Mouse (Mus musculus): Measurements from ENCODE around the gene Prorsd1.
"Not testable (repeated sequence)": the region's sequence is repeated elsewhere in the genome, so short reads cannot be mapped to it uniquely, and the experiment has no call there.

Prorsd1 gene

GRCm38 (mm10) chr11:29514682-29515412 lies at the start of gene Prorsd1:
Gene Prorsd1, minus strand, starts transcription at chr11:29515033.
- DNase-seq (ENCODE audit: low read depth, low spot score): peak; percentile 93

GRCm38 (mm10) chr11:29563406-29563805 lies 48.6 kb upstream of the Prorsd1 start:
- DNase-seq (ENCODE audit: low read depth, low spot score): no peak

DNA sequence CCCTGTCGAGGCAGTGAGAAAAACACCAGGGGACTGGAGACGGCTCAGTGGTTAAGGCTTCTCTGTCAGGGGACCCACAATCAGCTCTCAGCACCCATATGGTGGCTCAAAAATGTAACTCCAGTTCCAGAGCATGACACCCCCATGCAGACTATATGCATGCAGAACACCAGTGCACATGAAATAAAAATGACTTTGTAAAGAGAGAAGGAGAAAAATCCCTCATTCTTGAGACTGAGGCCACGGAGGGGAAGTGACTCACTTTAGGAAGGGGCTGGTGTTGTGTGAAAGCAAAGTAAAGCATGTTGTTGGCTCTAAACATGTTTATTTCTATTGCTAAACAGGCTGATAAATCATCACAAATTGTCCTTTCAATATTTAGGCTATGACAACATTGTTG lies 46.2 kb upstream of the Prorsd1 start:
- no peak for DNase-seq (ENCODE audit: low read depth, low spot score)

- DNase-seq (ENCODE audit: low read depth, low spot score): no peak
Observed at GRCm38 (mm10) chr11:29560452-29560851, 45.6 kb upstream of the Prorsd1 start.

DNA sequence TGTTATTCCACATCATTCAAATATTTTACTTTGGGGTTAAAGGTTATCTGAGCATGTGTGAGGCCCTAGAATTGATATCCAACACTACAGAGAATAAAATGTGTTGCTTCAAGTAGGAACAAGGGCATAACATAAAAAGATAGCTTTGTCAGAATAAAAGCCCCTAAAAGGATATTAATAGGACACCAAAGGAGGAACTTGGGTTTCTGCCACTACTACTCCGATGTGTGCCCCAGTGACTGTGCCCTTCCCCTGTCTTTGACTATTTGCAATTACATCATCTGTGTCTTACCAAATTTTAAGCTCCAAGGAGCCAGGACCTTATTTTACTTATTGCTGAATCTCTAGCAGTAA lies 34.6 kb upstream of the Prorsd1 start:
- no peak for DNase-seq (ENCODE audit: low read depth, low spot score)

GRCm38 (mm10) chr11:29548504-29549424 lies 33.9 kb upstream of the Prorsd1 start:
- peak; percentile 29 for DNase-seq (ENCODE audit: low read depth, low spot score)

DNA sequence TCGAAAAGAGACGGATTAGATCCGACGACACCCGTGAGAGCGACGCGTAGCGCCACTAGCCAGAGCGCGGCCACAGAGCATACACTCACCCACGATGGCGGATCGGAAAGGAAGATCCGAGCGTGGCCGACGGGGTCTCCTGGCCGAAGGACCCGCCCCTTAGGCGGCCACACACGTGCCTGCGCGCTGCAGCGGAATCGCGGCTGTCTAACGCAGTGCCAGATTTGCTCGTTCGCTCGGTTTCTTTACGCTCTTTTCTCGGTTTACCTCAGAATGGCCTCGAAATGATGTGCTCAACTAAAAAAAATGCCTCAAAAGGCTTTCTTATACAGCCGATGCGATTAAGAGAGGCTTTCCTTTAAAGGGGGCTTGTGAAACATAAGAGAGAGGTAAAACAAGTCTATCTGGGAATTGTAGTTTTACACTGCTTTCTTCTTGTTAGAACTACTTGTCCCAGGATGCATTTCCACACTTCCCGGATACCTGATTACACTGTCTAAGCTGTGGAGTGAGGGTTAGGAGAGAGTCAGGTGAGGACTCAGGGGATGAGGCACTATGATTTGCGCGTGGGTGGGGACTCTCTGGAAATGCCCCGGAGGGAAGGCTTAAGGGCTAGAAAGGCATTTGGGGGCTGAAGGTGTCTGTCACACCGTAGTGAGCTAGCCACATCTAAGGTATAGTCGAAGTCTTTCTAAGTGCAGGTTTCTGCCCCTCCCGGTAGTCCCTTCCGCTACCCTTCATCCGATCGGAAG lies 33.1 kb upstream of the Prorsd1 start, which contains the start of the genes Clhc1 and Rps27a:
Gene Clhc1, plus strand, starts transcription at position 199 of the 752 bp plus-strand sequence.
Gene Rps27a, minus strand, starts transcription at position 358 of the 752 bp plus-strand sequence.
- DNase-seq (ENCODE audit: low read depth, low spot score): peak; percentile 97

DNA sequence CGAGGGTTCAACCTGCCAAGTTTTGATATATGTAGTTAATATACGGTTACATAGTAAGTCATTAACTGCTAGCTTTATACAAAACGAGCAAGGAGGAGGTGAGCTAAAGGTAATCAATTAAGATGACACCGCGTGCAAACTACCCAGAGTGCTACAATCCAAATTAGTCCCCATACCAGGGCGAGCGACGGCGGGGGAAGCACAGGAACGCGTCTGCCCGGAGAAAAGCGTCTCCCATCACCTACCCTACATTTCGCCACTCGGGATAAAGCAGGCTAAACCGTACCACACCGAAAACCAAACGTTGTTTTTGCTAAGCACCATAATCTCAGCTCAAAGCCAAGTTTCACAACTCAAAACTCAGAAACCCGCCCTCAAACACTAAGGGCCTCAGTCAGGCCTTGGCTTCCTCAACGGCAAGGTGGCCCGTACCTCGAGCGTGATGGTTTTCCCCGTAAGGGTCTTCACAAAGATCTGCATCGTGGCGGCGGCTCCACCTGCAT lies 32.5 kb upstream of the Prorsd1 start:
- no peak for DNase-seq (ENCODE audit: low read depth, low spot score)

DNA sequence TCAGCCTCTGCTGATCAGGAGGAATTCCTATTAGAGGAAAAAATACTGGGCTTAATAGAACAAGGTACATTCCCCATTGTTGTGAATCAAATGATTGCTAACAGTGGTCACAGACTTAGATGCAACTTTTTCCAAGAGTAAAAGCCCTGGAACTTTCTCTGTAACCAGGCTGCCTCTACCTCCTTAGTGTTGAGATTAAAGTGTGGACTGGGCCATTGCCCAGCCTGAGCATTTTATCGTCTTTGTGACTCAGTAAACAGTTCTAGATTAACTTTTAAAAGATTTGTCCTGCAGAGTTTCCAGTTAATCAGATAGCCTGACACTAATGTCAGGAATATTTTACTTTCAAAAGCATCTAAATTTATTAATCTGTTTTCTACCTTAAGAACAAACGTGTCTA lies 31.9 kb upstream of the Prorsd1 start:
- DNase-seq (ENCODE audit: low read depth, low spot score): no peak

GRCm38 (mm10) chr11:29546297-29546696 lies 31.5 kb upstream of the Prorsd1 start:
- not testable (repeated sequence) for DNase-seq (ENCODE audit: low read depth, low spot score)

DNA sequence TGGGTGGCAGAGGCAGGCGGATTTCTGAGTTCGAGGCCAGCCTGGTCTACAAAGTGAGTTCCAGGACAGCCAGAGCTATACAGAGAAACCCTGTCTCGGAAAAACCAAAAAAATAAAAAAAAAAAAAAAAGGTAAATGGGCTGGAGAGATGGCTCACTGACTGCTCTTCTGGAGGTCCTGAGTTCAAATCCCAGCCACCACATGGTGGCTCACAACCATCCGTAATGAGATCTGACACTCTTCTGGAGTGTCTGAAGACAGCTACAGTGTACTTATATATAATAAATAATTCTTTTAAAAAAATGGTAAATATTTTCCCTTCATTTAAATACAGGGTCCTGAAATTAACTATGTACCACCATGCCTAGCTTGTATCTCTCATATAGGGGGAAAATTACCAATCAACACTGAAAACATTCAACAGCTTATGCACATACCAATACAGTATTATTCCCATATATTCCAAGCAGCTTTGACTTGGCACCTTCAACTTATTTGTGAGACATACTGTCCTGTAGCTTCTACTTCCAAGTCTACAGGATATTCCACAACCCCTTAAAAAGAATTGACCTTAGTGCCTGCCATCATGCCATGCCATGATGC lies 30.4 kb upstream of the Prorsd1 start:
- DNase-seq (ENCODE audit: low read depth, low spot score): not testable (repeated sequence)

DNA sequence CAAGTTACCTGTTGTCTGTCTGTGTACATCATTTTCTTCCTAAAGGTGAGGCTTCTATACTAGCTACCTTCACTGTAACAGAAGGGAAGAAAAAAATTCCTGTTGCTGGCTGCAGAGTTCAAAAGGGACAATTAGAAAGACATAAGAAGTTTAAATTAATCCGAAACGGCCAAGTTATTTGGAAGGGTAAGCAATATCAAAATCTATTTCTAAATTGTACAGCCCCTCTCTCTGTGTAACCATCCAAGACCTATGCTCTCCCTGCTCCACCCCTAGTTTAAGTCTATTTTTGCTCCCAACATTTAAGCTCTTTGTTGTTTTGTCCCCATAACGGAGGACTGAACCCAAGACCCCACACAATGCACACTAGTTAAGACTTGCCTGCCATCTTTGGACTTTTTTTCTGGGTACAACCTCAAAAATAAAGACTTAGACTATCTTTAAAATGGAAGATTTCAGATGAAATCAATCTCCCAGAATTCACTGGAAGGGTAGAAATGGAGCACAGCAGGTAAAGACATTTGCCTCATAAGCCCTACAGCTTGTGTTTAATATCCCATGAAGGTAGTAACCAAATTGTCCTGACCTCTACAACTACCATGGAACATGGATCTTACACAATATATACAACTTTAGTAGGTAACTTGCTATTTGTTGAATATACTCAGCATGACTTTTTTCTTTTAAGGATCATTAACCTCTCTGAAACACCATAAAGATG lies 29.6 kb upstream of the Prorsd1 start:
- no peak for DNase-seq (ENCODE audit: low read depth, low spot score)

DNA sequence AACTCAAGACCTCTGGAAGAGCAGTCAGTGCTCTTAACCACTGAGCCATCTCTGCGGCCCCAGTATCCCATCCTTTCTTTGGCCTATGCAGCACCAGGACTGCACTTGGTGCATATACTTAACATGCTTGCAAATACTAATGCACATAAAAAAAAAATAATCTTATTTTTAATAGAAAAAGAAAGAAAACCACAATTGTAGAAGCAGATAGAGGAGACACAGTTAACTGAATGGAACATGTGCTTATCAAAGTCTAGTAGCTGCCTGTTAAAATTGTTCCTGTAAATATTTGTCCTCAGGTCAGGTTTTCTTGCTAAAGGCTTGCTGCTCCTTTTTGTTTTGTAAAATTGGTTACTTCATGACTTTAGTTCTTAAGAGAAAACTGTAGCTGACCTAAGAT lies 23.4 kb upstream of the Prorsd1 start:
- DNase-seq (ENCODE audit: low read depth, low spot score): no peak

DNA sequence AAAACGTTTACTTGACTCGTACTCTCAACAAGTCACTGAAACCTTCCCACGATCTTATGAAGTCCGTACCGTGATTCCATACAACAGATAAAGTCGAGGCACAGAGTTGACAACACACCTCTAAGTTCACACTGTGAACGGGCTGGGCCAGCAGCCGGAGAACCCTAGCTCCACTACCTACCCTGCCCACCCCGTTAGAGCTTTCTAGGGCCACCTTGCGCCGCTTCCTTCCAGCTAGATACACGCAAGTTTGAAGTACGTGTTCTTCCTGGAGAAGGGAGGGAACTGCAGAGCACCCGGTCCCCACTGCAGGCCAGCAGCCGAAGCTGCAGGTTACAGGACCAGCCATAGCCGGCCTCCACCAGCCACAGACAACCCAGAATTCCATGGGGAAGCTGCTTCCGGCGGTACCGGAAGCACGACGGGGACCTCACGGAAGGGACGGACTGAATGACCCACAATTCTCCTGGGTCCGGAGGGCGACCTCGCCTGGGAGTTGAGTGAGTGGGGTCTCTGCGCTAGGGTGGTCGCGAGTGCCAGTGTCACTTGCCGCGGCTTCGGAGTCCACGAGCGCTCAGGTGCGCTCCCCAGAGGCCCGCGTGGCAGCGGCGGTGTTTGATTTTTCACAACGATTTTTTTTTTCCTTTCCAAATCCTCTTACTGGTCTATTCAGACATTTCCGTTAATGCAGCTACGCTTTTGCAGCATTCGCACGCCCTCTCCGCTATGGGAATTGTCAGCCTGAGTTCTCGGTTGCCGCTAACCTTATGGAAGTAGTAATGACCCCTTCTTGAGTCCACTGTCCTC lies 11.4 kb upstream of the Prorsd1 start, which contains the start of gene Mtif2:
Gene Mtif2, plus strand, starts transcription at position 421 of the 807 bp plus-strand sequence.
- DNase-seq (ENCODE audit: low read depth, low spot score): peak; percentile 95

- DNase-seq (ENCODE audit: low read depth, low spot score): peak; percentile 9
Observed at GRCm38 (mm10) chr11:29514325-29514681, 530 bp downstream of the Prorsd1 start.

GRCm38 (mm10) chr11:29512818-29513535 lies 1.9 kb downstream of the Prorsd1 start:
- DNase-seq (ENCODE audit: low read depth, low spot score): no peak

DNA sequence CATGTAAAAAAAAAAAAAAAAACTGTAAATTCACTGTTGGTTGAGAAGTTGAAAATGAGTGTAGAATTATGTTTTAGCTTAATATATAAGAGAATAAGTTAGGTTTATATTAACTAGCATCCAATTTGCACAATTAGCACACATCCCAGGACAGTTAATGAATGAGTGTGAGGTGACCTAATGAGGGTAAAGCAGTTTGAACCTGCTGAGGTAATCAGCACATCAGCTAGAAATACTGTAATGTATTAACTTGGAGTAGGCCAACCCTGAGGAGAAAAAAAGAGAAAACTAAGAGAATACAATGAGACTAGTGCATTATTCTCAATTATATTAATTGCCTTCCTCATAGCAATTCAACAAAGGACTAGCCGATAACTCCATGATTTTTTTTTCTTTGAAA lies 5.4 kb downstream of the Prorsd1 start:
- no peak for DNase-seq (ENCODE audit: low read depth, low spot score)

DNA sequence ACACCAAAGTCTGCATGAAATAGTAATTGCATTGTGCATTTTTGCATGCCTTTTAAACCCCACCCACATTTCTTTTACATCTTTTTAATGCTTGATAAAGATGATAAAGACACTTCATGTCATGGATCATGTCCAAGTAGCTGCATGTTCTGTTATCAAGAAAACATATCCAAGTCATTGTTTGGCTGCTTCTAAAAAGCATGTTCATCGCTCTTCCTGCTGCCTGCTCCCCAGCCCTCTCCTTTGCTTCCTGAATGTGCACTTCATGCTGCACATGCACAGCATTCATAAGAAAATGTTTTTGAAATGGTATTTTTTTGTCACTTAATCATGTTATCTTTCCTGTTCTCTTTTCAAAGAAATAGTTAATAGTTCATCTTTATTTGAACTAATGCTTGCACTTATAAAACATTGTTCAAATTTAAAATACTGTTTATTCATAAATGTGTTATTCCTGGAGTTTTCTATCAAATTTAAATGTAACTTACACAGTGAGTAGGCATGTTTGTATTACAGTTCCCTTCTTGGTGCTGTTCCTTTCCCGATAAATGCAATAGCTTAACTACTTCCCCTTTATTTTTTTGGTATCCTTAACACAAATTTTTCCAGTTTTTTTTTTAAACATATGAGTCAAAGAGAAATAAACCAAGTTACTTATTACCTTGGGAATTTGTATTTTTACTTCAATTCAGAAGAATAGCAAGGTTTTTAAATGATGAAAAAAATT lies 9.8 kb downstream of the Prorsd1 start:
- DNase-seq (ENCODE audit: low read depth, low spot score): no peak
